Mouse (Mus musculus) Patski (cell line): ENCODE measurements at regions not wholly inside any gene's neighbourhood (a gene's known extent, or its start where the extent isn't known, plus 50 kb on each side); places are given as distances from the start of the nearest gene placed in this dataset.

Experiments
- ATAC-seq: fragments of 100-300 bp; one replicate; pipeline ENCODE4 v1.8.0; 2021
- CTCF ChIA-PET: fragments of 350-600 bp; sonication (Branson Sonifier 250); formaldehyde crosslinking; loops from one replicate; lab custom pipeline; 2022; ENCODE audit warnings: inconsistent platforms; lab: Charles Lee
- POLR2A ChIA-PET: fragments of 350-600 bp; sonication (Branson Sonifier 250); formaldehyde crosslinking; loops from one replicate; lab custom pipeline; 2022; ENCODE audit warnings: antibody characterized with exemption, inconsistent platforms; lab: Charles Lee
- DNase-seq: peaks from one replicate; pipeline ENCODE4 v3.0.0-alpha.2; 2011; ENCODE audit warnings: low read depth, low spot score
- H3K27me3 ChIP-seq: fragments of 371-371 bp; one replicate; pipeline ENCODE4 v1.5.1; 2021
- CTCF ChIP-seq: fragments of 100-300 bp; IDR thresholded peaks from one replicate; pipeline ENCODE4 v1.5.1; 2021
- in situ Hi-C: fragments of 300-500 bp; cut with MboI; formaldehyde crosslinking; loops from 3 replicates; pipeline ENCODE4 v1.11.1; 2018; ENCODE audit warnings: low pct_unique_long_range_greater_than_20kb, mixed read lengths

DNA sequence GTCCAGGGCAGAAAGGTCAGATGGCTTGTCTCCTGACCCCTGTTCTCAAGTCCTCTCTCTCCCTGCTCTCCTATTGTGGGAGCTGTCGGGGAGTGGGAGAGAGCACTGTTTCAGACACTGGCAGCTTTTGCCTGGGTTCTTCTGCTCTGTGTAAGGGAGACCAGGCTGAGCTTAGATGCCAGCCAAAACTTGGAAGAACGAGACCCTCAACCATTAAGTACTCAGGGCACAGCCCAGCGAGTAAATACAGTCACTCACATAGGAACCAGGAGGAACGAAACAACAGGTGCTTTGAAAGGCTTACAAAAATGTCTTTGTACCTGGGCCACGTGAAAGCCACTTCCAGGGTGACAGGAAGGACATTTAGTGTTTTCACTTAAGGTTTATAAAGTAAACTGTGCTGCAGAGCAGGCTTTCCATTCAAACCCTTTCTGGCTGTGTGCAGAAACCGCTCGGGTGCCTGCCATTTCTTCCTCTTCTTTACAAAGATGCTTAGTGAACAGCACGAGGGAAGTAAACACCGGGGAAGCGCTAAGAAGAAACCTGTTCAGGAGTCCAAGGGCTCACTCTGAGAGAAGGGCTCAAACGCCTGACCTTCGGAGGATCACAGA, 72.6 kb upstream of the Bach2 start:
- ChIA-PET POLR2A (no interaction called here), CTCF (no interaction called here)
- in situ Hi-C loops, result no loop called here
- ATAC-seq (no peak), DNase-seq (no peak)
- no peak for TF ChIP-seq CTCF
- no peaks in the 10 kb centered on the region for H3K27me3 ChIP-seq

DNA sequence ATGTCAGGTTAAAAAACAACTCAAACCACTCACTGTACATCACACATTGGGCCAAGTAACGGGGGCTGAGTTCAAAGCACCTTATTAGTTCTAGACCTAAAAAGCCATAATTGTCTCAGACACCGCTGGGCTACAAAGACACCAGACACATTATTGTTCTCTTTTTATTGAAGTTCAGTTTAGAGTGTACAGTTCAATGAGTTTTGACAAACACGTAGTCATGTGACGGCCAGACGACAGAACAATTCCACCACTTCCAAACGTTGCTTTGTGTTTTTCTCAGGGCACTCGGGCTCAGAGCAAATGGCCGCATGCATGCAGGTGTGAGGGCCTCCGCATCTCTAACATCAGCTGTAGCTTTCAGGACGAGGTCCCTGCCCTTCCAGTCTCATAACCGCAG, 71.5 kb upstream of the Bach2 start:
- ATAC-seq (no peak), DNase-seq (no peak)
- no peaks in the 10 kb centered on the region for H3K27me3 ChIP-seq
- TF ChIP-seq CTCF, result no peak
- ChIA-PET CTCF (no interaction called here), POLR2A (no interaction called here)
- in situ Hi-C loops, result no loop called here

DNA sequence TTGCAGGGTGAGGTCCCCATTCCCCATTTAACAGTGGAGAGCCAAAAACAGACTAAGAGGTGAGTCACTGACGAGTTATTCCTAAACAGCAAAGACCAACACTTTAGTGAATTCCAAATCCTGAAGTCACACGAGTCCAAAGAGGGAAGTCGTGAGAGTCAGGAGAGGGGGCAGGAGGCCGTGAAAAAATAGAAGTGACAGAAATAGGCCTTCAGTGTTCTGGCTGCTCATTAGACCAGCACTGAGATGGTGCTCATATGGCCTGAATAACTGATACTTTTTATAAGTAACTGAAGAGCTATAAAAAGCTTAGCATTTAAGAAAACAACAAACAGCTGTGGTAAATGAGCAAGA, 68.5 kb upstream of the Bach2 start:
- H3K27me3 ChIP-seq, result no peaks in the 10 kb centered on the region
- DNase-seq, result peak; percentile 51
- ChIA-PET POLR2A (interaction anchor here (0.7 kb wide), 1 partner anchor 368 kb away, joined by 3 read pairs; no protein-coding TSS in a partner anchor), CTCF (no interaction called here)
- TF ChIP-seq CTCF, result peak; percentile 11
- peak; percentile 59 for ATAC-seq
- in situ Hi-C loops, result loop anchor here (5.0 kb wide), 1 partner anchor 132 kb away; no protein-coding TSS in a partner anchor

- no peaks in the 10 kb centered on the region for H3K27me3 ChIP-seq
- in situ Hi-C loops, result loop anchor here (5.0 kb wide), 1 partner anchor 132 kb away; no protein-coding TSS in a partner anchor
- no peak for TF ChIP-seq CTCF
- no peak for DNase-seq
- ATAC-seq, result no peak
- ChIA-PET CTCF (interaction anchor here (1.5 kb wide), 1 partner anchor 17 kb away, joined by 4 read pairs; no protein-coding TSS in a partner anchor), POLR2A (interaction anchor here (0.7 kb wide), 2 partner anchors 58 to 367 kb away, joined by 3 read pairs; no protein-coding TSS in a partner anchor)
These were observed 68.0 kb upstream of the Bach2 start for GRCm38 (mm10) chr4:32170460-32171192.

DNA sequence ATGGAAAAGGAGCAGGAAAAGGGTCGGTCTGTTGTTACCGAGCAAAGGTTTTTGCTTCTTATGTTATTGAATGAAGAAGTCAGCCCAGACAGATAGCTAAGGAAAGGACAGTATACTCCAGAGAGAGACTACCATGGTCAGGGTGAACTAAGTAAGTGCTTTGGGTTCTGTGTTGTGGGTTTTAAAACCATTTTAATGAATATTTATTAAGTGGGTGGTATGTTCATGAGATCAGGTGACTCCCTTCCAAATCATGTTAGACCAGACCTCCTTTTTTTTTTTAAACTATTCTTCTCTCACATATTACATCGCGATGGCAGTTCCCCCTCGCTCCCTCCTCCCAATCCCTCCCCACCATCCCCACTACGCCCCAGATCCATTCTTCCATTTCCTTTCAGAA, 67.3 kb upstream of the Bach2 start:
- ATAC-seq (no peak), DNase-seq (no peak)
- H3K27me3 ChIP-seq, result no peaks in the 10 kb centered on the region
- in situ Hi-C loops, result loop anchor here (5.0 kb wide), 1 partner anchor 131 kb away; no protein-coding TSS in a partner anchor
- CTCF ChIA-PET, result interaction anchor here (1.5 kb wide), 1 partner anchor 17 kb away, joined by 4 read pairs; no protein-coding TSS in a partner anchor
- TF ChIP-seq CTCF, result no peak
- POLR2A ChIA-PET, result interaction anchor here (0.7 kb wide), 1 partner anchor 59 kb away, joined by 3 read pairs; no protein-coding TSS in a partner anchor

GRCm38 (mm10) chr4:32172992-32173391, 65.6 kb upstream of the Bach2 start:
- CTCF ChIA-PET, result interaction anchor here (1.1 kb wide), 1 partner anchor 52 kb away, joined by 3 read pairs; no protein-coding TSS in a partner anchor
- POLR2A ChIA-PET, result no interaction called here
- DNase-seq (no peak), ATAC-seq (no peak)
- H3K27me3 ChIP-seq, result no peaks in the 10 kb centered on the region
- in situ Hi-C loops, result loop anchor here (5.0 kb wide), 1 partner anchor 129 kb away; no protein-coding TSS in a partner anchor
- TF ChIP-seq CTCF, result no peak

DNA sequence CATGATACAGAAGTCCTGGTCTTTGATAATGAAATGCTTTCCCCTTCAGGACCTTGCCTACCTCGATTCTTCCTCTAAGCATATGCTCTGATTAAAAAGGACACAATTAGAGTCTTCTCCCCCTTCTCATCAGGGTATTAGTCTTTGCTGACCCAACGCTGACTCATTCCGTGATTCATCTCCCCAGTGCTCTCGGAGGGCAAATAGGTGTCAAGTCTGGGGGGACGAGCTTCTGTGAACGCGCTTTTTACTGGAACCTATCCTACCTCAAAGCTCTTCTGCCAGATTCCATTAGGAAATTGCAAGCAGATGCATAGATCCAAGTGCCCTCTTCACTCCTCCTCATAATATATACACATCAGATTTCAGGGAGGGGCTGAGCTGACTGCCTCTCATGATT, 63.8 kb upstream of the Bach2 start:
- ChIA-PET CTCF (interaction anchor here (0.9 to 1.5 kb wide), 3 partner anchors 17 to 118 kb away, joined by 3 read pairs; no protein-coding TSS in a partner anchor), POLR2A (interaction anchor here (1.3 to 2.0 kb wide), 2 partner anchors 63 to 65 kb away, joined by 3 to 5 read pairs; no protein-coding TSS in a partner anchor)
- TF ChIP-seq CTCF, result no peak
- ATAC-seq, result peak; percentile 49
- in situ Hi-C loops, result loop anchor here (5.0 kb wide), 1 partner anchor 128 kb away; no protein-coding TSS in a partner anchor
- no peaks in the 10 kb centered on the region for H3K27me3 ChIP-seq
- no peak for DNase-seq

DNA sequence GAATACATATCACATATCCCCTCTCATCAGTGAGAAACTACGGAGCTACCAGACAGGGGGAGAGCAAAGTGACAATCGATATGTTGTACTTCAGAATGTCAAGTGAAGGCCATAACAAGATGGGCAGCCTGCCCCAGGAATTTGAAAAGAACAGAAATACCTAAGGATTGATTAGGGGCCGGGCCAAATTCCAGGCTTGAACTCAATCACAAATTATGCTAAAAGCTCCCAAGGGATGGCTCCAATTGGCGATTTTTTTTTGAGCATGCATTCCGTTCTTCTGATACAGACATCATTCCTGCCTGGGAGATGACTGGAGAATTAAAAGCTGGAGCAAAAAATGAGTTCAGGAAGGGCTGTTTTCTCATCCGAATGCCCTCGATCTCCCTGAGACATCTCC, 63.4 kb upstream of the Bach2 start:
- CTCF ChIA-PET, result interaction anchor here (0.9 to 1.5 kb wide), 3 partner anchors 17 to 118 kb away, joined by 3 read pairs; no protein-coding TSS in a partner anchor
- TF ChIP-seq CTCF, result no peak
- no peaks in the 10 kb centered on the region for H3K27me3 ChIP-seq
- in situ Hi-C loops, result no loop called here
- POLR2A ChIA-PET, result interaction anchor here (1.3 to 2.0 kb wide), 2 partner anchors 63 to 64 kb away, joined by 3 to 5 read pairs; no protein-coding TSS in a partner anchor
- ATAC-seq (no peak), DNase-seq (no peak)

DNA sequence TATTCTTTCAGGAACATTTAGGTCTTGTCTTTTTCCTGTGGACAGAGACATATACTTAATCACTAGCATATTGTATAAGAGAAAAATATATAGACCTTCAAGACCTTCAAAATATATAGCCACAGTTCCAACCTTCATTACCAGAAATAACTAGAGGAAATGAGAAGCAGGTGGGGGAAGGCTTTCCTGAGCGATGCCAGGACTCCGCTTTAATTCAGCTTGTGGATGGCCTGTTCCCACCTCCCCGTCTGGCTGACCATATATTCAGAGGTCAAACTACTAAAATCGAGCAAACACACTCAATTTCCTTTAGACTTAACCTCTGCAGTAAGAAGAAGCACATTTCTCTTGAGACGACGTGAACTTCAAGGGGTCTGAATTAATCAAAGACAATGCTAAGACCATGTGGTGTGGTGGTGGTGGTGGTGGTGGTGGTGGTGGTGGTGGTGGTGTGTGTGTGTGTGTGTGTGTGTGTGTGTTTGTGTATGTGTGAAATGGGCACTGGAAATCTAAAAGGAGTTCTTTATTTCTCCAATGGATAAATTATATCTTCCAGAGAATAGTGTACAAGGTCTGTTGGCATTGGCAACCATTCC, 62.7 kb upstream of the Bach2 start:
- ATAC-seq, result no peak
- ChIA-PET CTCF (interaction anchor here (0.9 to 1.5 kb wide), 3 partner anchors 18 to 119 kb away, joined by 3 read pairs; no protein-coding TSS in a partner anchor), POLR2A (interaction anchor here (1.3 to 2.0 kb wide), 2 partner anchors 62 to 63 kb away, joined by 3 to 5 read pairs; no protein-coding TSS in a partner anchor)
- in situ Hi-C loops, result no loop called here
- DNase-seq, result no peak
- no peaks in the 10 kb centered on the region for H3K27me3 ChIP-seq
- no peak for TF ChIP-seq CTCF
